Mouse (Mus musculus): ENCODE measurements around the gene Pigl. TPM values are rescaled to one million over a fixed set of nuclear protein-coding genes. Genes with fewer than 3 reads are reported as not detected.
A peak's percentile ranks its signal among the peaks of the same experiment; 100 is the strongest.

The Pigl gene
- polyA plus RNA-seq, 1 experiment from 2014 or later: 3.5 TPM

DNA sequence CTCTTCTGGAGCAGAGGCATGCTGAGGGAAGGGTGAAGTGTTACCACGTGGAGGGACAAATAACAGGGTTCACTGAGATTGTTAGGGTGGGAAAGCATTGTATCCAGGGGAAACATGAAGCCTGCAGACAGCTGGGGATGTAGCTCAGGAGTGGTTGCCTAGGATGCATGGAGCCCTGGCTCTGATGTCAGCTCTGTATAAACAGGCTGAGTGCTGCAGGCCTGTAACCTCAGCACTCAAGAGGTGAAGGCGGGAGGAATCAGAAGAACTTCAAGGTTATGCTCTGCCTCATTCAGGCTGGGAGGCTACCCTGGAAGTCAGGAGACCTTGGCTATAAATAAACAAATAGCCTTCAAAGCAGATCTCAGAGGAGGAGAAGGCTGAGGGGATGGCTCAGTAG is 60.7 kb downstream of the Pigl start:
- Histone ChIP-seq H3K27me3 (ENCODE audit: control insufficient read depth, insufficient read depth, low read depth, low read length) (no peaks in the 10 kb centered on the region), H3K36me3 (ENCODE audit: control insufficient read depth, insufficient read depth) (no peaks in the 10 kb centered on the region), H3K9me3 (replicated peaks; ENCODE audit: control insufficient read depth, low read length) (no peaks in the 10 kb centered on the region), H3K4me3 (ENCODE audit: low read depth, low read length) (no peak overlapping the region), H3K27ac (ENCODE audit: low read length) (no peak overlapping the region), H3K4me1 (ENCODE audit: control insufficient read depth, low read depth, low read length) (no peaks in the 10 kb centered on the region), H3K9ac (ENCODE audit: low read depth, low read length) (no peak overlapping the region), H3K4me2 (ENCODE audit: low read depth, low read length) (no peak overlapping the region)
- ATAC-seq (ENCODE audit: low read depth): no peak
- WGBS (ENCODE audit: insufficient replicate concordance): 55% methylated on average over 2 of the region's 2 CpGs

DNA sequence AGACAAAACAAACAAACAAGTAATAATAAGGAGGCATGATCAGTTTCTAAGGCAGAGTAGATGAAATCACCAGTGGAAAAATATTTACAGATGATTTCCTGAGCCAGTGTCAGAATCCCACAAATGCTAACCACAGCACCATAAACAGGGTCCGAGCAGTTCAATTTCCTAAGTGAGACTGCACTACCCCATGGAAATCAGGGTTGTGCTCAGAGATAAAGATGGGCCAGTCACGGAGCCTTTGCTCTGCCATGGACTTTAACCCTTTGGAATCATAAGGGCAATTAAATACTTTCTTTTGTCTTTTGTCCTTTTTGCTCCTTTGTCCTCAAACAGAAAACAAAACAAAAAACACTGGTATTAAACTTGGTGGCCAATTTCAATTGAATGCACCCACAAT is 64.0 kb downstream of the Pigl start:
- no peak for ATAC-seq (ENCODE audit: low read depth)
- Histone ChIP-seq H3K27ac (ENCODE audit: low read length) (no peak overlapping the region), H3K4me1 (ENCODE audit: control insufficient read depth, low read depth, low read length) (no peaks in the 10 kb centered on the region), H3K9me3 (replicated peaks; ENCODE audit: control insufficient read depth, low read length) (no peaks in the 10 kb centered on the region), H3K9ac (ENCODE audit: low read depth, low read length) (no peak overlapping the region), H3K27me3 (ENCODE audit: control insufficient read depth, insufficient read depth, low read depth, low read length) (no peaks in the 10 kb centered on the region), H3K36me3 (ENCODE audit: control insufficient read depth, insufficient read depth) (no peaks in the 10 kb centered on the region), H3K4me2 (ENCODE audit: low read depth, low read length) (no peak overlapping the region), H3K4me3 (ENCODE audit: low read depth, low read length) (no peak overlapping the region)
- WGBS (ENCODE audit: insufficient replicate concordance): 24% methylated on average over 2 of the region's 2 CpGs

DNA sequence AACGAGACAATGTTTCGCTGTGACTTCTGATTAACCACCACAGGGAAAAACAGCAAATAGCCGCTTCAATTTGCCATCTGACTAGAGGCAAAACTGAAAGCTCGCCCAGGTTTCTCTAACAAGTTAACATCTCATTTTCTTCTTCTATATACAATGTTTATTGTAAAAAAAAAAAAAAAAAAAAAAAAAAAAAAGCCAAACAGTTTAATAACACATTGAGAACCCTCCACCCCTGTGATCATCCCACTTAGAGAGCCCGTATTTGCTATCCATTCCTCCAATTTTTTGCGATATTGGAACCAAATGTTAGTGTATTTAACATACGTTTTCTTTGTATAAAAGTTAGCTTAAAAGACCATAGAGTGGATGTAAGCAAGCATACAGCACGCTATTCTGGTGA is 78.8 kb downstream of the Pigl start:
- 81% methylated on average over 8 of the region's 8 CpGs for WGBS (ENCODE audit: insufficient replicate concordance)
- H3K4me3 ChIP-seq (ENCODE audit: low read depth, low read length): no peak overlapping the region
- no peak for ATAC-seq (ENCODE audit: low read depth)
- H3K9me3 ChIP-seq (replicated peaks; ENCODE audit: control insufficient read depth, low read length): no peaks in the 10 kb centered on the region
- no peak overlapping the region for H3K4me2 ChIP-seq (ENCODE audit: low read depth, low read length)
- 0 out of 2 replicates have a peak, but pooled peaks cover 3% of the 10 kb centered on the region for H3K27me3 ChIP-seq (ENCODE audit: control insufficient read depth, insufficient read depth, low read depth, low read length)
- peaks cover 12% of the 10 kb centered on the region for H3K4me1 ChIP-seq (ENCODE audit: control insufficient read depth, low read depth, low read length)
- no peak overlapping the region for H3K27ac ChIP-seq (ENCODE audit: low read length)
- no peaks in the 10 kb centered on the region for H3K36me3 ChIP-seq (ENCODE audit: control insufficient read depth, insufficient read depth)
- no peak overlapping the region for H3K9ac ChIP-seq (ENCODE audit: low read depth, low read length)

DNA sequence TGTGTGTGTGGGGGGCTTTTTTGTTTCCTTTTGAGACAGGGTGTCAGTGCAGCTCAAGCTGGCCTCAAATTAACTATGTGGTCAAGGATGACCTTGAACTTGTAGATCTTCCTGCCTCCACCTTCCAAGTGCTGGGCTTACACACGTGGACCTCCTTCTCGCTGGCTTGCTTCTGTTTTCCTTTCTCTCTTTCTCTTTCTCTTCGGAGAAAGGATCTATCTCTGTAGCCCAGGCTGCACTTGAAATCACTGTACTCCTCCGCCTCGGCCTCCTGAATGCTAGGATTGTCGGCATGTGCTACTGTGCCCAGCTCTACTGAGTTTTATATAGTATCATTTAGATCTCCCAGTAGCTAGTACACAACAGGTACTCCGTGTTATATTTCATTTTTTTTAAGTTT is 79.3 kb downstream of the Pigl start:
- Histone ChIP-seq H3K9ac (ENCODE audit: low read depth, low read length) (no peak overlapping the region), H3K27me3 (ENCODE audit: control insufficient read depth, insufficient read depth, low read depth, low read length) (0 out of 2 replicates have a peak, but pooled peaks cover 3% of the 10 kb centered on the region), H3K4me2 (ENCODE audit: low read depth, low read length) (peak overlapping the region; percentile 45), H3K9me3 (replicated peaks; ENCODE audit: control insufficient read depth, low read length) (no peaks in the 10 kb centered on the region), H3K4me3 (ENCODE audit: low read depth, low read length) (peak overlapping the region; percentile 31; the same call in 1 of the 2 replicates), H3K27ac (ENCODE audit: low read length) (no peak overlapping the region), H3K4me1 (ENCODE audit: control insufficient read depth, low read depth, low read length) (peaks cover 12% of the 10 kb centered on the region), H3K36me3 (ENCODE audit: control insufficient read depth, insufficient read depth) (no peaks in the 10 kb centered on the region)
- ATAC-seq (ENCODE audit: low read depth): no peak
- WGBS (ENCODE audit: insufficient replicate concordance): 27% methylated on average over 7 of the region's 7 CpGs

DNA sequence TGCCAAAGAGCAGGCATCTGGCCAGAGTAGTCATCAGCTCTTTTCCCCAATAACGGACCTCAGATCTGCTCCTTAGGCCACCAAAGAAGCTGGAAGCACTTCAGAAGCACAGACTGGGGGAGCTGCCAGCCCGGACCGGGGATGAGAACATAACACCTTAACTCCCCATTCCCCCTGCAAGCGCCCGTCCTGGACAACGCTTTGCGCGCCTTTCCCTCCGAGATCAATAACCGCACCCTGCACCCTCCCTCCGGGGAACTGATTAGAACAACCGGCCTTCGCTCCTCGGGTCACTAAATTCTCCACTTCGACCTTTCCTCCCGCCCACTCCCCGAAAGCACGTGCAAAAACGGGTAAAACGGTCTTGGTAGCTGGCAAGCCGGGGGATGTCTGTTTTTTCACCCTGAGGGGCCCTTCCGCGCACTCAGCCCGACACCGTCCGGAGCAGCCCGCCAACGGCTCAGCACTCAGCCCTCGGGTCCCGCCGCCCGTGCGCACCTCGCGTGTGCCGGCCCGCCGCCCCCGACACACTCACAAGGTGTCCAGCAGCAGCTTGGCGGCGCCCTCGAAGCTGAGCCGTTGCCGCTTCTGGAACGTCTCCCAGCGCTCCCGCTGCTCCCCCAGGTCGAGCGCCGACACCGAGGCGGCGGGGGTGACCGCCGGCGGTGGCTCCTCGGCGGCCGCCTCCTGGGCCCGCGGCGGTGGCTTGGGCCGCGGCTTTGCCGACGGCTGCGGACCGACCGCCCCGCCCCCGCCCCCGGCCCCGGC is 80.2 kb downstream of the Pigl start:
- peak; percentile 80 for ATAC-seq (ENCODE audit: low read depth)
- WGBS (ENCODE audit: insufficient replicate concordance): under 1% methylated on average over 67 of the region's 73 CpGs
- peak overlapping the region; percentile 89 for H3K9ac ChIP-seq (ENCODE audit: low read depth, low read length)

DNA sequence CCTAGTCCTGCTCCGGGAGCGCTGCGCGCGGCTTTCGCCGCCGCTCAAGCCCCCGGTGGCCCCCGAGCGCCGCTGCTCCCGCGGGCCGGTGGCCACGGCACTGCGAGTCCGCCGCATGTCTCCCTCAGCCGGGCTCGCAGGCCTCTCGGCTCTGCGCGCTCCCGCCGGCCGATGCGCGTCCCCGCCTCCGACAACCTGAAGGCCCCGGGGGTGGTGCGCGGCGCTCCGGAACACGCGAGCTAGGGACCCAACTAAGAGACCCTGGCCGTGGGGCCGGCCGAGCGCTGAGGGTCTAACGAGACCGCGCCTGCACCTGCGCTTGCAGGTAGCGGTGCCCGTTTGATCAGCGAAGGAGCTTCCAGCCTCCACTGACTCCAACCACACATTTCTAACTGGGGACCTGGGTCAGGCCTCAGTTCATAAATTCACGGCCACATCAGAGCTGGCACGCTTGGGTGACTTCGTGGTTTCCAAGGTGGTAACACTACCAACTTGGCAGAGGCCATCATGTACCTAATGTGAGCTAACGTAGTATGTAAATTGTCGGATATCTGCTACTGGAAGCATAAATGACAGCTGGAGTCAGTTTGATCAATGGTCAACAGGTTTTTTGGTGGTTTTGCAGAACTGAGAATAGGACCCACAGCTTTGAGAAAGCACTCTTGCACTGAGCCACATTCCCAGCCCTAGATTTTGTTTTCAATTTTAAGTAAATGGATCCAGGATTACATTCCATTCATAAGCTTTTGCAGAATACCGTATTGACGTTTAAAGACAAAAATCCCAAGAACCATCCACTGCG is 81.0 kb downstream of the Pigl start, which contains the start of gene Cenpv:
Cenpv (minus strand) TSS at position 173 of the 802 bp plus-strand sequence.
- 5% methylated on average over 57 of the region's 57 CpGs for WGBS (ENCODE audit: insufficient replicate concordance)
- peak; percentile 79 for ATAC-seq (ENCODE audit: low read depth)
- Histone ChIP-seq H3K4me3 (ENCODE audit: low read depth, low read length) (peak within 1 kb of the TSS; percentile 79), H3K9ac (ENCODE audit: low read depth, low read length) (peak within 1 kb of the TSS; percentile 89), H3K27me3 (ENCODE audit: control insufficient read depth, insufficient read depth, low read depth, low read length) (0 out of 2 replicates have a peak, but pooled peaks cover 3% of the 10 kb centered on the region), H3K36me3 (ENCODE audit: control insufficient read depth, insufficient read depth) (no peaks in the 10 kb centered on the region), H3K9me3 (replicated peaks; ENCODE audit: control insufficient read depth, low read length) (no peaks in the 10 kb centered on the region), H3K4me1 (ENCODE audit: control insufficient read depth, low read depth, low read length) (peaks cover 12% of the 10 kb centered on the region), H3K27ac (ENCODE audit: low read length) (peak within 1 kb of the TSS; percentile 80), H3K4me2 (ENCODE audit: low read depth, low read length) (peak within 1 kb of the TSS; percentile 97)

More for the DNA sequence above, 80.2 kb downstream of the Pigl start:
- no peaks in the 10 kb centered on the region for H3K36me3 ChIP-seq (ENCODE audit: control insufficient read depth, insufficient read depth)
- peaks cover 12% of the 10 kb centered on the region for H3K4me1 ChIP-seq (ENCODE audit: control insufficient read depth, low read depth, low read length)
- H3K27ac ChIP-seq (ENCODE audit: low read length): peak overlapping the region; percentile 80
- 0 out of 2 replicates have a peak, but pooled peaks cover 3% of the 10 kb centered on the region for H3K27me3 ChIP-seq (ENCODE audit: control insufficient read depth, insufficient read depth, low read depth, low read length)
- H3K4me3 ChIP-seq (ENCODE audit: low read depth, low read length): peak overlapping the region; percentile 79
- peak overlapping the region; percentile 97 for H3K4me2 ChIP-seq (ENCODE audit: low read depth, low read length)
- no peaks in the 10 kb centered on the region for H3K9me3 ChIP-seq (replicated peaks; ENCODE audit: control insufficient read depth, low read length)

DNA sequence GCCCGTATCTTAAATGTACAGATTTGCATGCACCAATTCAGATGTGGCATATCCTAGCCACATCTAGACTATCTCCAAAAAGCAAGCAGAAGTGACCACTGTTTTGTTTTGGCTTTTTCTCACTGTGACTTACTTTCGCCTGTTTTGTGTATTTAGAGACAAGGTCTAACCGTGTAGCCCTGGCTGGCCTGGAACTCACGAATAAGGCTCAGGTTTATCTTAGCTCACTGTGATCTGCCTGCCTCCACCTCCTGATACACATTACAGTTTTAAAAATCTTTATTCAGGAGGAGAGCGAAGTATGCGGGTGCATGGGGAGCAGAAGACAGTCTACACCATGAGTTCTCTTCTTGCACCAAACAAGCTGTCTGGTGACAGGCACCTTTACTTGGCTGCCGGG is 81.9 kb downstream of the Pigl start:
- H3K4me2 ChIP-seq (ENCODE audit: low read depth, low read length): no peak overlapping the region
- 0 out of 2 replicates have a peak, but pooled peaks cover 3% of the 10 kb centered on the region for H3K27me3 ChIP-seq (ENCODE audit: control insufficient read depth, insufficient read depth, low read depth, low read length)
- no peak overlapping the region for H3K4me3 ChIP-seq (ENCODE audit: low read depth, low read length)
- no peak for ATAC-seq (ENCODE audit: low read depth)
- no peaks in the 10 kb centered on the region for H3K36me3 ChIP-seq (ENCODE audit: control insufficient read depth, insufficient read depth)
- H3K9me3 ChIP-seq (replicated peaks; ENCODE audit: control insufficient read depth, low read length): no peaks in the 10 kb centered on the region
- WGBS (ENCODE audit: insufficient replicate concordance): 64% methylated on average over 7 of the region's 7 CpGs
- peaks cover 12% of the 10 kb centered on the region for H3K4me1 ChIP-seq (ENCODE audit: control insufficient read depth, low read depth, low read length)
- H3K27ac ChIP-seq (ENCODE audit: low read length): no peak overlapping the region
- H3K9ac ChIP-seq (ENCODE audit: low read depth, low read length): no peak overlapping the region

DNA sequence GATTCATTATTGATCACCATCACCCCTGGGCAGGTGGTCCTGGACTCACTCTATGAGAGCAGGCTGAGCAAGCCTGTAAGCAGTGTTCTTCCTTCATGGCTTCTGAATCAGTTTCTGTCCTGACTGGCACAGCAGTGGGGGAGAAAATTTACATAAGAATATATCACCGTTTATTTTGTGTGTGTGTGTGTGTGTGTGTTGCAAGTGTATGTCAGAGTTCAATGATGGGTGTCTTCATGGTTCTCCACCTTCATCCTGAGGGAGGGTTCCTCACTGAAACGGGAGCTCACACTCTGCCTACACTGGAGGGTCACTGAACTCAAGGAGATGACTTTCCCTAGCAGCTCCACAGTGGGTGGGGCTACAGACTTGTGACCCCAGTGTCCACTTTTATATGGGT is 82.7 kb downstream of the Pigl start:
- Histone ChIP-seq H3K9me3 (replicated peaks; ENCODE audit: control insufficient read depth, low read length) (no peaks in the 10 kb centered on the region), H3K36me3 (ENCODE audit: control insufficient read depth, insufficient read depth) (no peaks in the 10 kb centered on the region), H3K9ac (ENCODE audit: low read depth, low read length) (no peak overlapping the region), H3K27ac (ENCODE audit: low read length) (no peak overlapping the region), H3K4me2 (ENCODE audit: low read depth, low read length) (no peak overlapping the region), H3K4me1 (ENCODE audit: control insufficient read depth, low read depth, low read length) (peaks cover 12% of the 10 kb centered on the region), H3K27me3 (ENCODE audit: control insufficient read depth, insufficient read depth, low read depth, low read length) (0 out of 2 replicates have a peak, but pooled peaks cover 3% of the 10 kb centered on the region), H3K4me3 (ENCODE audit: low read depth, low read length) (no peak overlapping the region)
- no peak for ATAC-seq (ENCODE audit: low read depth)
- 55% methylated on average over 2 of the region's 2 CpGs for WGBS (ENCODE audit: insufficient replicate concordance)

All from liver, embryonic 16.5 days (tissue).